Mouse (Mus musculus): Measurements from ENCODE around the gene Gm13694.
"Not testable (repeated sequence)": the region's sequence is repeated elsewhere in the genome, so short reads cannot be mapped to it uniquely, and the experiment has no call there.

Gm13694 gene

DNA sequence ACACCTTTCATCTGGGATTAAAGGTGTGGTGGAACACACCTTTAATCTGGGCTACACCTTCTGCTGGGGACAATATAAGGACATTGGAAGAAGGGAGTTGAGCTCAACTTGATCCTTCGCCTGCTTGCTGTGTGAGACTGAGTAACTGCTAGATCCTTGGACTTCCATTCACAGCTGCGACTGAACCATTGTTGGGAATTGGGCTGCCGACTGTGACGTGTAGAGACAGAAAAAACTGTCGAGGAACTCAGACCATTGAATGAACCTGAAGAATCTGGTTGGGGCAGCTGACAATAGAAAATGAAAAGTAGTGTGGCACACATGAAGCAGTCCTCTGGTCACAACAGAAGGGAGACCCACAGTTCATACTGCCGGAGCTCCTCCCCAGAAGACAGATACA, at the start of gene Gm13694:
TSS of gene Gm13694 (plus strand) at position 301 of the 400 bp plus-strand sequence.
- in situ Hi-C loops (cut with MseI, MboI): not testable (repeated sequence)

DNA sequence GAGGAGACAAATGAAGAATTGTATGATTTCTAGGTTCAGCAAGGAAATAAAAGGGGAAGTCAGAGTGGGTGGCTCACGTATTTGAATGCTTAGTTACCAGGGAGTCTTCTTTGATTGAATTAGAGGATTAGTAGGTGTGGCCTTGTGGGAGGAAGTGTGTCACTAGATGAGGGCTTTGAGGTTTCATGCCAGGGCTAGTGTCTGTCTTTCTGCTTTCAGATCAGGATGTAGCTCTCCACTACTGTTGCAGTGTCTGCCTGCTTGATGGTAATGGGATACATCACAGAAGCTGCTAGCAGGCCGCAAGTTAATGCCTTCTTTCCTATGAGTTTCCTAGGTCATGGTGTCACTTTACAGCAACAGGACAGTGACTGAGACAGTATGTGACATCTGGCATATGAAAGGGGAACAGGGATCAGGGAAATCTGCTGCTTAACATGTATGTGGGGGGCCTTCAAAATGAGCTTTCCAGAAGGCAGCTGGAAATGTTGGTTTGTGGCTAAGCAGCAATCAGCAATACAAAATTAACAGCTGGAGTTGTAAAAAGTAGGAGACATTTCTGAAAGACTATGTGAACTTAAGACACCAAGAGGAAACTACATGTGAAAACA, 49.1 kb upstream of the Gm13694 start:
- in situ Hi-C loops (cut with MseI, MboI): no loop called here

DNA sequence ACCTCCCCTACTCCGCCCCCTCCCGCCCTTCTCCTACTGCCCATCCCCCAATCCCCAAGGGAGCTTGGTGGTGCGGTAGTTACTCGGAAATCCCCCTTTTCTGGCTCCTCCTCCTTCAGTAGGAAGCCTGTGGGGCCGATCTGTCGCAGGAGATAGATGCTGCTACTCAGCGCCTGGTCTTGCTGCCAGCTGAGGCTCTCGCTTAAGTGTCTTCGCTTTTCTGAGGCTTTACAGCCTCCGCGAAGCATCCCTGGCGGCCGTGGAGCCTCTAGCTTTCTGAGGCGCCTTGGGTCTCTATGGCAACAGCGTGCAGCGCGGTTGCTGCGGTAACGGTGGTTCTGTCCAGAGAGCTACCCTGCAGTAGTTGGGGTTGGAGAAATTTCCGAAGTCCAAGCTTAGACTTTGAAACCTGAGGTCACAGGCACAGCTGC, 37.8 kb upstream of the Gm13694 start, which contains the start of gene Zswim2:
TSS of gene Zswim2 (minus strand) at position 298 of the 431 bp plus-strand sequence.
- in situ Hi-C loops (cut with MseI, MboI): no loop called here

DNA sequence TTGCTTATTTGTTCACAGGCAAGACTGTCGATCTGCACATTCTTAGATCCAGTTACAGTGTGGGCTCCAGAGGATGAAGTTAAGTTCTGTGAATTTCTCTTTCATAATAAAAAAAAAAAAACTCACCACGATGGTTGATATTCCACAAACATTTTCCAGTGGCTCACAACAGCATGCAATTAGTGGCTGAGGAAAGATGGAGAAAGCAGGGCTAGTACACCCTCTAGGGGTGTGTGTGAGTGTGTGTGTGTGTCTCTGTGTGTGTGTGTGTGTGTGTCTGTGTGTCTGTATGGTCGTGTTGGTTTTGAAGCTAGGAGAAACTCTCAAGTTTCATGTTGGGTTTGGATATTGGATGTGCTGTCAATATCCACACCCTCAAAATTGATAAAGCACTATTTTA, 37.4 kb upstream of the Gm13694 start:
- in situ Hi-C loops (cut with MseI, MboI): no loop called here

DNA sequence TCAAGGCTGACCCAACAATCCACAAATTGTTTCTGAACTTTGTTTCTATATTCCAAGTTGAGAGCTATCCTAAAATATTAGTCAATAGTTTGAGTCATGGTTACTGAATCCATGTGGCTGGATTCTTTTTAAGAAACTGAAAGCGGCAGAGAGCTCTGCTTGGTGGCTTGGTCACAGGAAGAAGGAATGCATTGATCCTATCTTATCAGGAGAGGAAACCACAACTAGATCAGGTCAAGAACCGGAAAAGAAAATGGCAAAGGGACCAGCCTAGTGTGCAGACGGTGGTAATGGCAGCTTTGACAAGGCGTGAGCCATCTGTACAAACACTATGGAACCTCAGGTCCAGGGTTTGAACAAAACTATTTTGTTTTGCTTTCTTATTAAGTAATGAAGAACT, 36.9 kb upstream of the Gm13694 start:
- in situ Hi-C loops (cut with MseI, MboI): no loop called here

DNA sequence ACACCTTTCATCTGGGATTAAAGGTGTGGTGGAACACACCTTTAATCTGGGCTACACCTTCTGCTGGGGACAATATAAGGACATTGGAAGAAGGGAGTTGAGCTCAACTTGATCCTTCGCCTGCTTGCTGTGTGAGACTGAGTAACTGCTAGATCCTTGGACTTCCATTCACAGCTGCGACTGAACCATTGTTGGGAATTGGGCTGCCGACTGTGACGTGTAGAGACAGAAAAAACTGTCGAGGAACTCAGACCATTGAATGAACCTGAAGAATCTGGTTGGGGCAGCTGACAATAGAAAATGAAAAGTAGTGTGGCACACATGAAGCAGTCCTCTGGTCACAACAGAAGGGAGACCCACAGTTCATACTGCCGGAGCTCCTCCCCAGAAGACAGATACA, 23.3 kb upstream of the Gm13694 start, which contains the start of gene Gm13698:
TSS of gene Gm13698 (plus strand) at position 301 of the 400 bp plus-strand sequence.
- in situ Hi-C loops (cut with MseI, MboI): not testable (repeated sequence)

DNA sequence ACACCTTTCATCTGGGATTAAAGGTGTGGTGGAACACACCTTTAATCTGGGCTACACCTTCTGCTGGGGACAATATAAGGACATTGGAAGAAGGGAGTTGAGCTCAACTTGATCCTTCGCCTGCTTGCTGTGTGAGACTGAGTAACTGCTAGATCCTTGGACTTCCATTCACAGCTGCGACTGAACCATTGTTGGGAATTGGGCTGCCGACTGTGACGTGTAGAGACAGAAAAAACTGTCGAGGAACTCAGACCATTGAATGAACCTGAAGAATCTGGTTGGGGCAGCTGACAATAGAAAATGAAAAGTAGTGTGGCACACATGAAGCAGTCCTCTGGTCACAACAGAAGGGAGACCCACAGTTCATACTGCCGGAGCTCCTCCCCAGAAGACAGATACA, 17.5 kb upstream of the Gm13694 start, which contains the start of gene Gm13693:
TSS of gene Gm13693 (plus strand) at position 301 of the 400 bp plus-strand sequence.
- in situ Hi-C loops (cut with MseI, MboI): not testable (repeated sequence)

DNA sequence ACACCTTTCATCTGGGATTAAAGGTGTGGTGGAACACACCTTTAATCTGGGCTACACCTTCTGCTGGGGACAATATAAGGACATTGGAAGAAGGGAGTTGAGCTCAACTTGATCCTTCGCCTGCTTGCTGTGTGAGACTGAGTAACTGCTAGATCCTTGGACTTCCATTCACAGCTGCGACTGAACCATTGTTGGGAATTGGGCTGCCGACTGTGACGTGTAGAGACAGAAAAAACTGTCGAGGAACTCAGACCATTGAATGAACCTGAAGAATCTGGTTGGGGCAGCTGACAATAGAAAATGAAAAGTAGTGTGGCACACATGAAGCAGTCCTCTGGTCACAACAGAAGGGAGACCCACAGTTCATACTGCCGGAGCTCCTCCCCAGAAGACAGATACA, 11.7 kb upstream of the Gm13694 start, which contains the start of gene Gm13695:
TSS of gene Gm13695 (plus strand) at position 301 of the 400 bp plus-strand sequence.
- in situ Hi-C loops (cut with MseI, MboI): not testable (repeated sequence)

DNA sequence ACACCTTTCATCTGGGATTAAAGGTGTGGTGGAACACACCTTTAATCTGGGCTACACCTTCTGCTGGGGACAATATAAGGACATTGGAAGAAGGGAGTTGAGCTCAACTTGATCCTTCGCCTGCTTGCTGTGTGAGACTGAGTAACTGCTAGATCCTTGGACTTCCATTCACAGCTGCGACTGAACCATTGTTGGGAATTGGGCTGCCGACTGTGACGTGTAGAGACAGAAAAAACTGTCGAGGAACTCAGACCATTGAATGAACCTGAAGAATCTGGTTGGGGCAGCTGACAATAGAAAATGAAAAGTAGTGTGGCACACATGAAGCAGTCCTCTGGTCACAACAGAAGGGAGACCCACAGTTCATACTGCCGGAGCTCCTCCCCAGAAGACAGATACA, 5.9 kb upstream of the Gm13694 start, which contains the start of gene Gm13696:
TSS of gene Gm13696 (plus strand) at position 301 of the 400 bp plus-strand sequence.
- in situ Hi-C loops (cut with MseI, MboI): not testable (repeated sequence)

DNA sequence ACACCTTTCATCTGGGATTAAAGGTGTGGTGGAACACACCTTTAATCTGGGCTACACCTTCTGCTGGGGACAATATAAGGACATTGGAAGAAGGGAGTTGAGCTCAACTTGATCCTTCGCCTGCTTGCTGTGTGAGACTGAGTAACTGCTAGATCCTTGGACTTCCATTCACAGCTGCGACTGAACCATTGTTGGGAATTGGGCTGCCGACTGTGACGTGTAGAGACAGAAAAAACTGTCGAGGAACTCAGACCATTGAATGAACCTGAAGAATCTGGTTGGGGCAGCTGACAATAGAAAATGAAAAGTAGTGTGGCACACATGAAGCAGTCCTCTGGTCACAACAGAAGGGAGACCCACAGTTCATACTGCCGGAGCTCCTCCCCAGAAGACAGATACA, 5.7 kb downstream of the Gm13694 start, which contains the start of gene Gm13697:
TSS of gene Gm13697 (plus strand) at position 301 of the 400 bp plus-strand sequence.
- in situ Hi-C loops (cut with MseI, MboI): not testable (repeated sequence)

DNA sequence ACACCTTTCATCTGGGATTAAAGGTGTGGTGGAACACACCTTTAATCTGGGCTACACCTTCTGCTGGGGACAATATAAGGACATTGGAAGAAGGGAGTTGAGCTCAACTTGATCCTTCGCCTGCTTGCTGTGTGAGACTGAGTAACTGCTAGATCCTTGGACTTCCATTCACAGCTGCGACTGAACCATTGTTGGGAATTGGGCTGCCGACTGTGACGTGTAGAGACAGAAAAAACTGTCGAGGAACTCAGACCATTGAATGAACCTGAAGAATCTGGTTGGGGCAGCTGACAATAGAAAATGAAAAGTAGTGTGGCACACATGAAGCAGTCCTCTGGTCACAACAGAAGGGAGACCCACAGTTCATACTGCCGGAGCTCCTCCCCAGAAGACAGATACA, 11.5 kb downstream of the Gm13694 start, which contains the start of gene Gm13691:
TSS of gene Gm13691 (plus strand) at position 301 of the 400 bp plus-strand sequence.
- in situ Hi-C loops (cut with MseI, MboI): not testable (repeated sequence)

DNA sequence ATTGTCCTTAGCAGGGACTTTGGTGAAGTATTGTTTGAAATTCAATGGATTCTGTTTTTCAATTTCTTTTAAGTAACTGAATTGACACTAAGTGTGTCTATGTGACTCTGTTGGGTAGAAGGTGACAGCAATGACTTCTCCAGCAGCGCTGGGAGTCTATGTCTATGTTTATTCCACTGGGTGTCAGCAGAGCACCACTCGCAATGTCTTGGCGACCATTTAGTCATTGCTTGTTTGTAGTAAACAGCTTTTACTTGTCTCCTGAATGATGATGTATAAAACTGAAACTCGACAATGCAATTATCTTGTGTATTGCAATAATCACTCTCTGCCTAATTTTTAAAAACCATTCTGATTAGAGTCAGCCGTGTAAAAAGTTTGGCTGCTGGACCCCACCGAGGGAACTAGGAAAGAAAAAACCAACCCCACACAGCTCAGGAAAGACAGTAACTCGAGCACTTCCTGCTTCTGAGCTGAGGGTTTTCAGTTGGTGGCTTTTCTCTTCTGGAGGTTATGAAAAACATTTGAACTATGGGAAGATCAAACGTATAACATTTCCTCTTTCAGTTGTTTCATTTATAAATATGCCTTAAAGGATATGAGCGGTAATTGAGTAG, 15.0 kb downstream of the Gm13694 start:
- in situ Hi-C loops (cut with MseI, MboI): not testable (repeated sequence)

DNA sequence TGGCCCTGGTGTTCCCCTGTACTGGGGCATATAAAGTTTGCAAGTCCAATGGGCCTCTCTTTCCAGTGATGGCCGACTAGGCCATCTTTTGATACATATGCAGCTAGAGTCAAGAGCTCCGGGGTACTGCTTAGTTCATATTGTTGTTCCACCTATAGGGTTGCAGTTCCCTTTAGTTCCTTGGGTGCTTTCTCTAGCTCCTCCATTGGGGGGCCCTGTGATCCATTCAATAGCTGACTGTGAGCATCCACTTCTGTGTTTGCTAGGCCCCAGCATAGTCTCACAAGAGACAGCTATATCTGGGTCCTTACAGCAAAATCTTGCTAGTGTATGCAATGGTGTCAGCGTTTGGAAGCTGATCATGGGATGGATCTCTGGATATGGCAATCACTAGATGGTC, 15.8 kb downstream of the Gm13694 start:
- in situ Hi-C loops (cut with MseI, MboI): not testable (repeated sequence)

DNA sequence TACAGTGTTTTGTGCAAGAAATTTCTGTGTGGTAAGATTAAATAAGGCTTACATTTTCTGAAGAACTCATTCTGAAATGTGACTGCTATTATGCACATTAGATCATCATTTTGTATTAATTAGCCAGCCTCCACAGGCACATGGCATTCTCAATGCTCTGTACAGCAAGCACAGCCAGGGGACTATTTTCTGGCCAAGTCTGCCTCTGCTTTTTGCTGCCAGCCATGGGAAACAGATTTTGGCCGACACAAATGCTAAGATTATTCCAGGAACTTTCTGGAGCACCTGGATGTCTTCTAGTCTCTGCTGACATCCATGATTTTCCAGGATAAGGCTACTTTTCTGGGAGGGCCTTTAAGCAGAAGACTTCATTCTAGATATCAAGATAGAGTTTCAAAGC, 30.2 kb downstream of the Gm13694 start:
- in situ Hi-C loops (cut with MseI, MboI): loop anchor here (25.0 kb wide), 1 partner anchor 97 kb away; no protein-coding TSS in a partner anchor

DNA sequence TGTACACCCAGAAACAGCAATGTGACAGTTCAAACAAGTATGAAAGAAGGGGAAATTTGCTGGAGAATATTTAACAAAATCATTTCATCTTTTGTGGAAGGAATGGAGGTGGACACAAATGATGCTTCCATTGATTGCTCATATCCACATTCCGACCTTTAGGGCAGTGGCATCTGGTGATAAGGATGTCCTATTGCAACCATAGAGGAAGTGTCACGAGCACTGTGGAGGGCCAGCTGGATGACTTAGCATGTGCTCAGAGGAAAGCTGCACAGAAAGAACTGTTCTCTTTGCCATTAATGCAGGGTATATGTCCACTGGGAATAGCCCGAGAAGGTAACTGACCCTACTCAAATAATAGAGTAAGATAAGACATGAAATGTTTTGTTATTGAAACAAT, 31.1 kb downstream of the Gm13694 start:
- in situ Hi-C loops (cut with MseI, MboI): loop anchor here (25.0 kb wide), 1 partner anchor 98 kb away; no protein-coding TSS in a partner anchor

DNA sequence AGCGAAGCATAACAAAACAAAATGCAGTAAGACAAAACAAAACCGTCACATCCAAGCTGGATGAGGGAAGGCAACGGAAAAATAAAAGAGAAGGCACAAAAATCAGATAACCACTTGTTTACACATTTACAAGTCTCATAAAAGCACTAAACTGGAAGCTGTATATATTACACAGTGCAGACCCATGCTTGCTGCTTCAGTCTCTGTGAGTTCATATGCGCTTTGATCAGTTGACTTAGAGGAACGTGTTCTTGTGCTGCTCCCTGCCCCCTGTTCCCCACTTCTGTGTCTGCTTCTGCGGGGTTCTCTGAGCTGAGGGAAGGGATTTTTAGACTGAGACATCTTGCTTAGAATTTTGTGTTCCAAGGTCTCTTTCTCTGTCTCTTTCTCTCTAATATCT, 35.8 kb downstream of the Gm13694 start:
- in situ Hi-C loops (cut with MseI, MboI): loop anchor here (25.0 kb wide), 1 partner anchor 102 kb away; no protein-coding TSS in a partner anchor

DNA sequence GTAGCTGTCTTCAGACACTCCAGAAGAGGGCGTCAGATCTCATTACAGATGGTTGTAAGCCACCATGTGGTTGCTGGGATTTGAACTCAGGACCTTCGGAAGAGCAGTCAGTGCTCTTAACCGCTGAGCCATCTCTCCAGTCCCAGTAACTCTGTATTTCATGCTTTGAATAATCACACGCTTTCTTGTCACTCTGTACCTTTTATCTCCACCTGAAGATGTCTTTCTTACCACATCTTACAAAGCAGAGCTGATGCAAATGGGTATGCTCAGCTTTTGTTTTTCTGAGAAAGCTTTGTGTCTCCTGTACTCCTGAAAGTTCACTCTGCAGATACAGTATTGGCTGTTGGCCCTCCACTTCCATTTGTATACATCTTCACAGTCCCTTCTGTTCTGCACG, 37.6 kb downstream of the Gm13694 start:
- in situ Hi-C loops (cut with MseI, MboI): loop anchor here (25.0 kb wide), 1 partner anchor 104 kb away; no protein-coding TSS in a partner anchor

DNA sequence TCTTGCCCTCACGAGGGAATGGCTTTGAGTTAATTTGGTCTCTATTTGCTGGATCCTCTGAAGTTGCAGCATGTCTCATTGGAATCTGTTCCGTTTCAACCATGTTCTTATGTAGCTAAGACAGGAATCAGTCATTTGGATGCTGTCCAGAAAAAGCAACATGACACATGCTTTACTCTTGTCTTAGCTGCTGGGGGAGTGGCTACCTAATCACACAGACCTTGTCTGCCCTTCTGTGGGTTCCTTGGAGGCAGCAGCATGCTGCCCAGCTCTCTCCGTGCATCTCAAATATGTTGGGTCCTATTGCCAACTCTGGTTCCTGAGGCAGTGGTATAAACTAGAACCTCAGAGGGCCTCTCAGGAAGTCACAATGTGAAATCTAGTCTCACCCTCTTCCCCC, 39.6 kb downstream of the Gm13694 start:
- in situ Hi-C loops (cut with MseI, MboI): loop anchor here (25.0 kb wide), 1 partner anchor 106 kb away; no protein-coding TSS in a partner anchor

DNA sequence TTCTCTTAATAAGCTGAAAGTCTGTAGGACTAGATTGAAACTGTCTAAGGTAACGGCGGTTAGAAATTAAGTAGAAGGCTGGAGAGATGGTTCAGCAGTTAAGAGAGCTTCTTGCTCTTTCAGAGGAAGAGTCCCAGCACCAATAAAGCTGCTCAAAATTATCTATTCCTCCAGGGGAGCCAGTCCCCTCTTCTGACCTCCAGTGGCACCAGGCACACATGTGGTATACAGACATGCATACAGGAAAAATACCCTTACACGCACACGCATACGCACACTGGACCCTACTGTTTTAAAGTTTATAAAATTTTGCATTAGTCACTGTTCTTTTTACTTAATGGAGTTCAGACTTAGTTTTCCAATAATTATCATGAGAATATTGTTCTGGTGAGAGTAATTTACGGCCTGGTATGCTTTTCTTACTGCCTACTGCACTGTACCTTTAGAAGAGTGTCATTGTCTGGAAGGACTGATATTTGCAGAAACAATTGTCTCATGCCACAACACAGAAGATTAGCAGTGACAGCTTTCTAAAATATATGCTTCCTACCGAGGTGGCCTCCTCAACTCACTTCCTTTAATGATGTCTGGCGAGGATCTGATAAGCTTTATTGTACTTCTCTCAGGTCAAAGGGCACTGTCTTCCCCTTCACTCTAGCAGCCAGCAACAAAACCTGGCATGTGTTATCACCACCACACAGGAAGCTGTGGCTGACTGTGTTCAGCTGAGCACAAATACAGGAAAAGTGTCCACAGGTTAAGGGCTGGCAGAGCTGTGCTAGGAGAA, 41.0 kb downstream of the Gm13694 start:
- in situ Hi-C loops (cut with MseI, MboI): loop anchor here (25.0 kb wide), 1 partner anchor 107 kb away; no protein-coding TSS in a partner anchor

DNA sequence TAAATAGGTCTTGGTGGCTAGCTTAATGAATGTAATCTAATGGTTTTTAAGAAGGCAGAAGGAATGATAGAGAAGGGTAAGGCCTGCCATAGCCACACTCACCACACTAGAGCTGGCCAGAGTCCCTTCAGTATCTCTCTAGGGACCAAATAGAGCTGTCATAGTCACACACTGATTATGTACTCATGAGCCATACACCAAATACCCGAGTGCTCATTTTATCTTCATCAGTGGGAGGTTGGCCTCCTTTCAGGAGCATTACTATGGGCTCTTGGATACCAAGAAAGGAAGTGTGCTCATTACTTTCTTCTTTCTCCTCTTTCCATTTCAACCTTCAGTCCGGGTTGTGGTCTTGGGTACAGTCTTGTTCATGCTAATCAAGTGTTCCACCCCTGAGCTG, 43.2 kb downstream of the Gm13694 start:
- in situ Hi-C loops (cut with MseI, MboI): loop anchor here (25.0 kb wide), 1 partner anchor 110 kb away; no protein-coding TSS in a partner anchor

DNA sequence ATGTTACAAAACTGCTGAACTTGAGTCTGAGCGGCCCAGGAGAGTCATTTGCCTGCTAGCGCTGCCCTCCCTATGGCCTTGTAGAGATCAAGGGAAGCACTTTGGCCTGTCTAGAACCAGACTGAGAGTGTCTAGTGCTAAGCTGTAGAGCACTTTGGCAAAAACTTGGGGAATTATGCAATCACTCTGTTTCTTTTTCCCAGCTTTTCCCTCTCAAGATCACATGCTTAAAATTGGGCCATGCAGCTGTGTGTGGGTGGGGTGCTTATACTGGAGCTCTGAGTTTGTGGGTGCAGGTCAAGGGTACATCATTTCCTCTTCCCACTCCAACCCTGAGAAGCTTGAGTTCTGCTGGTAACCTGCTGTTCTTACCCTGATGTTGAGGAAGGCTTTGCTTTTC, 44.2 kb downstream of the Gm13694 start:
- in situ Hi-C loops (cut with MseI, MboI): loop anchor here (25.0 kb wide), 1 partner anchor 111 kb away; no protein-coding TSS in a partner anchor
